Mouse (Mus musculus) embryonic facial prominence, embryonic 12.5 days (tissue): Measurements from ENCODE around the gene Pcgf5. TPM values are rescaled to one million over a fixed set of nuclear protein-coding genes. Genes with fewer than 3 reads are reported as not detected.

ENCODE experiments used
- ATAC-seq: fragments of 200-750 bp; cut with Nextera tagmentation; 2 replicates; pipeline ENCODE4 v1.8.0; 2017; ENCODE audit not compliant: insufficient number of reproducible peaks, insufficient read depth, low FRiP score, low TSS enrichment
- H3K27ac ChIP-seq: fragments of 300-500 bp; sonication (generic); 2 replicates; pipeline ENCODE4 v1.5.1; 2016; ENCODE audit warnings: mild to moderate bottlenecking
- H3K27me3 ChIP-seq: fragments of 300-500 bp; sonication (generic); 2 replicates; pipeline ENCODE4 v1.6.1; 2016; ENCODE audit warnings: mild to moderate bottlenecking, moderate library complexity
- H3K36me3 ChIP-seq: fragments of 300-500 bp; sonication (generic); 2 replicates; pipeline ENCODE4 v1.6.1; 2016; ENCODE audit warnings: mild to moderate bottlenecking
- H3K4me1 ChIP-seq: fragments of 300-500 bp; sonication (generic); 2 replicates; pipeline ENCODE4 v1.6.1; 2016
- H3K4me2 ChIP-seq: fragments of 300-500 bp; sonication (generic); replicated peaks from 2 replicates; pipeline ENCODE4 v1.6.1; 2016; ENCODE audit warnings: mild to moderate bottlenecking, moderate library complexity
- H3K4me3 ChIP-seq: fragments of 300-500 bp; sonication (generic); 2 replicates; pipeline ENCODE4 v1.5.1; 2016; ENCODE audit warnings: mild to moderate bottlenecking
- H3K9ac ChIP-seq: fragments of 300-500 bp; sonication (generic); 2 replicates; pipeline ENCODE4 v1.6.1; 2016; ENCODE audit warnings: mild to moderate bottlenecking, moderate library complexity
- H3K9me3 ChIP-seq: fragments of 300-500 bp; sonication (generic); 2 replicates; pipeline ENCODE4 v1.6.1; 2016; ENCODE audit warnings: mild to moderate bottlenecking, moderate library complexity
- WGBS: fragments of 180-500 bp; shearing (Covaris S2); methylation state at CpG from one replicate; pipeline ENCODE4 v1.1.7; 2016; 5-methylcytosine and 5-hydroxymethylcytosine counted together
- polyA plus RNA-seq: library from polyadenylated mRNA; unstranded; fragments of >200 nt; fragmentation: Nextera tagmentation; extraction: Ambion mirVana; gene quantifications from 2 replicates; pipeline ENCODE4 v1.2.1, GENCODE M21; 2016

Gene Pcgf5
- polyA plus RNA-seq, 1 experiment from 2014 or later, result 7.0 TPM

DNA sequence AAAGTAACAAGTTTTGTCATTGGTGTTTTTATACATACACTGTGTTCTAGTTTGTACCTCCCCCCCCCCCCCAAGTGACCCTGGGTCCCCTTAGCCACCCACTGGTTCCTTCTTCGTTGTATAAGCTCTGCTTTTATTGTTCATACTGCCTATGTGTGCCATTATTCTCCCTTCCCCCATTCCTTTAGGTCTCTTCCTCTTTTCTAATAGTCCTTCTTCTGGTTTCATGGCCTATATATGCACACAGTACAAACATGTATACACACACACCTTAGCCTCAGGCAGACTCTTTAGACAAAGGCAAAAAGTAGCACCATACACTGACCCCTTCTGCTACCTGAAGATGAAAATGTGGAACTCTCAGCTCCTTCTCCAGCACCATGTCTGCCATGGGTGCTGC, 42.6 kb downstream of the Pcgf5 start:
- H3K4me1 ChIP-seq, result no peaks in the 10 kb centered on the region
- H3K9me3 ChIP-seq, result no peaks in the 10 kb centered on the region
- no peak for ATAC-seq
- H3K4me3 ChIP-seq, result no peak overlapping the region
- WGBS, result 72% methylated on average over 1 of the region's 1 CpGs
- no peaks in the 10 kb centered on the region for H3K36me3 ChIP-seq
- H3K4me2 ChIP-seq, result no peak overlapping the region
- no peak overlapping the region for H3K9ac ChIP-seq
- H3K27ac ChIP-seq, result no peak overlapping the region
- H3K27me3 ChIP-seq, result no peaks in the 10 kb centered on the region

DNA sequence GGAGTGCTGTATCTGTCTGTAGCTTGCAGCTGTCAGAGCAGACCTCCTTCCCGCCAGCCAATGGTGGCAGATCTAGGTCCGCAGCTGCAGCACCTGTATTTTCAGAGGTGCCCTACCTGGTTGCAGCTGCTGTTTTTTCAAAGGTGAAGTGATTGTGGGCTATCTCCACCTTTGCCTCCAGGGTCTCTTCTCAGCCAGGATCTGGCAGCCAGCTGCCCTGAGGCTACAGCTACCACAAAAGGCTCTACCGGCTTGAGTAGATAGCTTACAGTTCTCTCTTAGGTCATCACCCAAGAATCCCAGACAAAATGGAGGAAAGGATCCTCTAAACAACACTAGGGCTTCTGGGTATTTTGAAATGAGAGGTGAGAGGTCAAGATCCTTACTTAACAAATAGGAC, 50.4 kb downstream of the Pcgf5 start:
- 64% methylated on average over 3 of the region's 3 CpGs for WGBS
- Histone ChIP-seq H3K36me3 (no peaks in the 10 kb centered on the region), H3K9me3 (no peaks in the 10 kb centered on the region), H3K9ac (no peak overlapping the region), H3K4me1 (no peaks in the 10 kb centered on the region), H3K4me3 (no peak overlapping the region), H3K27me3 (no peaks in the 10 kb centered on the region), H3K4me2 (no peak overlapping the region), H3K27ac (no peak overlapping the region)
- no peak for ATAC-seq

DNA sequence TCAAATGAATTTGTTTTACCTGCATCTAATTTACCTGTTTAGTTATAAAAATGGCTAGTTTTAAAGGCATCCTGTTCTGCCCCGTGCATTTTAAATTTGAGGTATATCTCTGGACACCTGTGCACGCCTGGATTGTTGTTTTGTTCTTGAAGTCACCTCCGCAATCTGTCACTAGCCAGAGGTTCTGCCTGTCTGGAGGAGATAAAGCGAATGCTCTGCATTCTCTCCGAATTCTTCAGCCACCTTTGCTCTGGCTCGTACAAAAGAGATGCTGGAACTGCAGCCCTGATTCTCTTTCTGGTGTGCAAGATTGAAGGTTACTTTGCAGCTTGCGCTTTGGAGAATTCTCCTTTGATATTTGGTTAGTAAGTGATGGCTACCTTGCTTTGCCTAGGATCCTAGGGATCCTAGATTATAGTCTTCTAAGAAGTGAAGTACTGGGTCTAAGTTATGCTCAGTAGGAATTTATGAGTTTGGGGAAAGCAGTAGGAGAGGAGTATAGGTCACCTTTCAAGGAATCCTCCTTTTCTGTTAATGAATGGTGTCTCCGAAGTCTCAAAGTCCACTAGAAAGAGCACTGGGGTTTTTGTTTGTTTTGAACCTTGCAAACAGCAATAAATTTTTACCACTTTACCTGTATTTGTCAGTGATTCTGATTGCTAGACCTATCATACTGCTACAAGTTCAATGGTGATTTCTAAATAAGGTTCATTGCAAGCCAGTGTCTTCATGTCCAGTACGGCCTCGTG, 60.4 kb downstream of the Pcgf5 start:
- no peak overlapping the region for H3K4me3 ChIP-seq
- no peak overlapping the region for H3K9ac ChIP-seq
- ATAC-seq, result no peak

DNA sequence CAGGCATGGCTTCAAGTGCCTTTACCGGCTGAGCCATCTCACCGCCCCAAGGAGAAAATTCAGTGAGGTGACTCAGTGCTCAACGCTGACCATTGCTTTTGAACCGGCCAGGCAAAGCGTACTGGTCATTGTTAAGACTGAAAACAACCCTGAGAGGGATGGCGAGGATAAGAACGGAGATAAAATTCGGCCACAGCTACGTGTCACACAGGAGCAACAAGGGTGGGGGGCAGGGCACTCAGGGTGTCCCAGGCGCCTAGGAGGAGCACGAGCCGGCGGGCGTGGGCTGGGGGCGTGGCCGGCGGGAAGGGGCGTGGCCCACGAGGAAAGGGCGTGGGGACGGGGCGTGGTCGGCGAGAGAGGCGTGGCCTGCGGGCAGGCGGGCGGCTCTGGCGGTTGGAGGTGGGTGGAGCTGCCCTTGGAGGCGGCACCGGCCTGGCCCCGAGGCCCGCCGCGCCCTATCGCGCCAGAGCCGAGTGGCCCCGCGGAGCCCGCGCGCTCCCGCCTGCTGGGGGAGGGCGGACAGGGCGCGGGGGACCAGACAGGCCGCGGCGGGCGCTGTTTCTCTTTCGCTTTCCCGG, 61.3 kb downstream of the Pcgf5 start:
- H3K9ac ChIP-seq, result peak overlapping the region; percentile 53
- no peak overlapping the region for H3K27ac ChIP-seq
- no peaks in the 10 kb centered on the region for H3K36me3 ChIP-seq
- peak overlapping the region; percentile 66 for H3K4me3 ChIP-seq
- ATAC-seq, result peak; percentile 95
- H3K4me1 ChIP-seq, result peaks cover 3% of the 10 kb centered on the region; the same call in 1 of the 2 replicates
- no peaks in the 10 kb centered on the region for H3K9me3 ChIP-seq
- 1% methylated on average over 36 of the region's 53 CpGs for WGBS
- peak overlapping the region; percentile 96 for H3K4me2 ChIP-seq
- H3K27me3 ChIP-seq, result peaks cover 14% of the 10 kb centered on the region

More for the DNA sequence above, 60.4 kb downstream of the Pcgf5 start:
- WGBS, result 57% methylated on average over 10 of the region's 10 CpGs
- Histone ChIP-seq H3K36me3 (no peaks in the 10 kb centered on the region), H3K4me1 (peaks cover 3% of the 10 kb centered on the region; the same call in 1 of the 2 replicates), H3K4me2 (no peak overlapping the region), H3K27ac (no peak overlapping the region), H3K9me3 (no peaks in the 10 kb centered on the region), H3K27me3 (peaks cover 14% of the 10 kb centered on the region)

DNA sequence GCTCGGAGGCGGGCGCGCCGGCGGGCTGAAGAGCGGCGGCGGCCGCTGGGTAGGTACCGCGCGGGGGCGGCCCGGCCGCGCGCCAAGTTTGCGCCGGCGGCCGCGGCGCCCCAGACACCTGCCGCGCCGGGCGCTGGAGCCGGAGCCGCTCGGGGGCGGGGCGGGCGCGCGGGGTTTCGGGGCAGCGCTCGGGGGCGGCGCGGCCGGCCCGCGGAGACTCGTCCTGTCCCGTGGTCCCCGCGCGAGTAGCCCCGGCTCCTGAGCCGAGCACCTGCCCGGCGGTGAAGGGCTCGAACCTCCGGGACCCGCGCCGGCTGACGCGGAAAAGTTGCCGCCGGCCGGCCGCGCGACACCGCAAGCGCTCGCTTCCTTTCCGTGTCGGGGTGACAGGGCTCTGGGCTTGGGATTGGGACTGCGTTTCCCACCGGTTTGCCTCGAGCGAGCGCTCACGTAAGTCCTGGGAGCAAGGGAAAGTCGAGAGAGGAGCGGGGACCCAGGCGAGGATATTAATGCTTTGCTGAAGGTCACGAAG, 61.8 kb downstream of the Pcgf5 start:
- WGBS, result under 1% methylated on average over 31 of the region's 82 CpGs
- ATAC-seq, result peak; percentile 61; the same call in 1 of the 2 replicates

DNA sequence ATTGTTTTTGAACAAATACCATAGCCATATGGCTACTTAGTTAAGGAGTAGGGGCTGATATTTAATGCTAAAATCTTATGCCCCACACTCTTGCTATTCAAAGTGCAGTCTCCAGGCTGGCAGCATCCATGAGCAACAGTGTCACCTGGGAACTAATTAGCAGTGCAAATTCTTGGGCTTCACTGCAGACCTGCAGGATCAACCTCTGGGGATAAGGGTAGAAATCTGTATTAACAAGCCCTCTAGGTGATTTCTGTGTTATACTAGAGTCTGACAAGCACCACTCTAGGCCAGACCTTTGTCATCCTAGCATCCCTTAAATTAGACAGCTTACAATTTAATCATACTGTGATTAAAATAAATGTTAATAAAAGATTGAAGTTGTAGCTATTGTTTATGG, 71.8 kb downstream of the Pcgf5 start:
- no peak for ATAC-seq
- Histone ChIP-seq H3K9me3 (no peaks in the 10 kb centered on the region), H3K27ac (no peak overlapping the region), H3K4me2 (no peak overlapping the region), H3K9ac (no peak overlapping the region), H3K4me3 (no peak overlapping the region), H3K4me1 (no peaks in the 10 kb centered on the region), H3K36me3 (no peaks in the 10 kb centered on the region), H3K27me3 (no peaks in the 10 kb centered on the region)

More for the DNA sequence above, 61.8 kb downstream of the Pcgf5 start:
- H3K4me3 ChIP-seq, result peak overlapping the region; percentile 66
- no peaks in the 10 kb centered on the region for H3K36me3 ChIP-seq
- peaks cover 14% of the 10 kb centered on the region for H3K27me3 ChIP-seq
- H3K4me1 ChIP-seq, result peaks cover 3% of the 10 kb centered on the region; the same call in 1 of the 2 replicates
- H3K9ac ChIP-seq, result peak overlapping the region; percentile 53
- H3K4me2 ChIP-seq, result peak overlapping the region; percentile 96
- no peaks in the 10 kb centered on the region for H3K9me3 ChIP-seq
- H3K27ac ChIP-seq, result no peak overlapping the region

DNA sequence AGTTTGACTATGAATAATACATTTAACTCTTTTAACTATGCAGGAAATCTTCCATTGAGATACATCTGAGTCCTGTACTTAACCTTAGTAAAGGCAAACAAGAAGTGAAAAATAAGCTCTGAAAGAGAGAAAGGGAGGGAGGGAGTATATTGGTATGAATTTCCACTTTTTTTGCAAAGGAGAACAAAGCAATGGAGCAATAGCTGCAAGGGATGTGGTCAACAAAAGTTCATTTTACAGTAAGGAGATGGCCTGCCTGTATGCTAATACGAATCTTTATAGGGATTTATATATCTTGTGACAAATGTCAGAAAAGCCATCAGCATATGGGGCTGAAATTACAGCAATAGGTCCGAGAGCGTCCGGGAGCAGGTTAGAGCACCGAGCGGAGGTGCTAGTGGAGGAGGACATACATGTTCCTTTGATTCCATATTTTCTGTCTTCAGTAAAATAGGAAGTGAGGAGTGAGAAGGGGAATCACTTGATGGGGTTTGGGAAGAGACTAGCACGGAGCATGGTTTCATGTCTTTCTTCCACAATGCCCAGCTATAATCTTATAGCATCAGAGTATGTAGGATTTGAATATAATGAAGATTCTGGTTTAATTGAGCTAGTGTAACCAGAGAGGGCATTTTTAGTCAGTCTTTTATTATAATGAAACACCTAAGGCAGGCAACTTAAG, 79.2 kb downstream of the Pcgf5 start:
- H3K9ac ChIP-seq, result no peak overlapping the region
- H3K9me3 ChIP-seq, result no peaks in the 10 kb centered on the region
- WGBS, result 85% methylated on average over 7 of the region's 7 CpGs
- H3K27ac ChIP-seq, result no peak overlapping the region
- no peaks in the 10 kb centered on the region for H3K27me3 ChIP-seq
- H3K36me3 ChIP-seq, result no peaks in the 10 kb centered on the region
- no peak overlapping the region for H3K4me3 ChIP-seq
- H3K4me2 ChIP-seq, result no peak overlapping the region
- ATAC-seq, result no peak
- no peaks in the 10 kb centered on the region for H3K4me1 ChIP-seq

DNA sequence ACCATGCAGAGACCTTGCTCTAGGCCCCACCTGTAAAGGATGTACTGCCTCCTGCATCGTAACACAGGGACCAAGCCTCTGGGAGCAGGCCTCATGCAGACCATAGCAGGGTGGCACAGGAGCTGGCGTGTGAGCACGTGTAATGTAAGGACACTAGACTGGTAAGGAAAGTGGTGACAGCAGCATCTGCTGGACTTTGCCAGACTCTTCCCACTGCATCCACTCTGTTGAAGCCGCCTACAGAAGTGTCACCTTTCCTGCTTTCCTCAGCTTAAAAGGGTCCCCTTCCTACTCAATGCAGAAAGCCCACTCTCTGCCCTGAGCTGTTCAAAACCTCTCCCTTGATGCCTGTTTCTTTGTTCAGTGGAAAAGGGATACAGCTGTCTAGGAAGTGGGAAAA, 80.0 kb downstream of the Pcgf5 start:
- H3K9me3 ChIP-seq, result no peaks in the 10 kb centered on the region
- no peaks in the 10 kb centered on the region for H3K36me3 ChIP-seq
- no peak overlapping the region for H3K4me2 ChIP-seq
- no peak for ATAC-seq
- no peaks in the 10 kb centered on the region for H3K27me3 ChIP-seq
- H3K4me3 ChIP-seq, result no peak overlapping the region
- H3K4me1 ChIP-seq, result no peaks in the 10 kb centered on the region
- WGBS, result 83% methylated on average over 4 of the region's 4 CpGs
- no peak overlapping the region for H3K9ac ChIP-seq
- no peak overlapping the region for H3K27ac ChIP-seq

DNA sequence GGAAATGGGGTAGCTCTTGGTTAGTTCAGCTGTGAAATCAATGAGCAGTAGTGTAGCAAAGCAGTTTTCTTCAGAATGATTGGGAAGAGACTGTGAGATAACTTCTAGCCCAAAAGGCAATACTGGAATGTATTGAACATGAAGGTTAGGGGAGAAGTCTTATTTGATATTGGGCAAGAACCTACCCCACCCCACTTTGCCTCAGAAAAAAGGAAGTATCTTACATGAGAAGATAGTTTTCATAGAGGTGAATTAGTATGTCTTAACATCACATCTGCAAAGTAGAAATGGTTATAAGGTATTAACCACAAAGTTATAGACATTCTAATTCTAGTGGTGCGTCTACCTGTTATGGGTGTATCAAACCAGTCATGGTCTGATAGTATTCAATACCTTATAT, 81.2 kb downstream of the Pcgf5 start:
- ATAC-seq, result no peak
- no peak overlapping the region for H3K9ac ChIP-seq
- WGBS, result 97% methylated on average over 1 of the region's 1 CpGs
- H3K4me2 ChIP-seq, result no peak overlapping the region
- no peaks in the 10 kb centered on the region for H3K9me3 ChIP-seq
- no peak overlapping the region for H3K27ac ChIP-seq
- H3K4me3 ChIP-seq, result no peak overlapping the region
- no peaks in the 10 kb centered on the region for H3K27me3 ChIP-seq
- no peaks in the 10 kb centered on the region for H3K4me1 ChIP-seq
- H3K36me3 ChIP-seq, result no peaks in the 10 kb centered on the region

DNA sequence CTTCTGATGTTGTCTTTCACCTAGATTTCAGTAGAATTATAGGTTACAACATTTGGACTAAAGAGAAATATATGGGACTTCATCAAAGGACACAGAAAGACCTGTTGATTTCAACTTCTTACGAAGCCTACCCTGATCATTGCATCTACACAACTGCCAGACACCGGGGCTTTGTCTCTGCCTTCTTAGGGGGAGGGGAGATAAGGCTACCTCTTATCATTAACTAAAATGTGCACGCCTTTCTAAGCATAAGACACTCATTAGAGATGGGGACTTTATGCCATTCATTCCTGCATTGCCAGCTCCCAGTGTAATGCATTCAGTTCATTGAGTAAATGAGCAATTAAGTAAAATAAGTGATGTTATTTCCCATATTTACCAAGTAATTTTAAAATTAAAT, 85.1 kb downstream of the Pcgf5 start:
- no peak overlapping the region for H3K27ac ChIP-seq
- H3K9me3 ChIP-seq, result no peaks in the 10 kb centered on the region
- no peak overlapping the region for H3K4me2 ChIP-seq
- H3K4me3 ChIP-seq, result no peak overlapping the region
- no peaks in the 10 kb centered on the region for H3K4me1 ChIP-seq
- no peaks in the 10 kb centered on the region for H3K27me3 ChIP-seq
- no peak overlapping the region for H3K9ac ChIP-seq
- no peaks in the 10 kb centered on the region for H3K36me3 ChIP-seq
- WGBS, result 81% methylated on average over 3 of the region's 3 CpGs
- no peak for ATAC-seq

DNA sequence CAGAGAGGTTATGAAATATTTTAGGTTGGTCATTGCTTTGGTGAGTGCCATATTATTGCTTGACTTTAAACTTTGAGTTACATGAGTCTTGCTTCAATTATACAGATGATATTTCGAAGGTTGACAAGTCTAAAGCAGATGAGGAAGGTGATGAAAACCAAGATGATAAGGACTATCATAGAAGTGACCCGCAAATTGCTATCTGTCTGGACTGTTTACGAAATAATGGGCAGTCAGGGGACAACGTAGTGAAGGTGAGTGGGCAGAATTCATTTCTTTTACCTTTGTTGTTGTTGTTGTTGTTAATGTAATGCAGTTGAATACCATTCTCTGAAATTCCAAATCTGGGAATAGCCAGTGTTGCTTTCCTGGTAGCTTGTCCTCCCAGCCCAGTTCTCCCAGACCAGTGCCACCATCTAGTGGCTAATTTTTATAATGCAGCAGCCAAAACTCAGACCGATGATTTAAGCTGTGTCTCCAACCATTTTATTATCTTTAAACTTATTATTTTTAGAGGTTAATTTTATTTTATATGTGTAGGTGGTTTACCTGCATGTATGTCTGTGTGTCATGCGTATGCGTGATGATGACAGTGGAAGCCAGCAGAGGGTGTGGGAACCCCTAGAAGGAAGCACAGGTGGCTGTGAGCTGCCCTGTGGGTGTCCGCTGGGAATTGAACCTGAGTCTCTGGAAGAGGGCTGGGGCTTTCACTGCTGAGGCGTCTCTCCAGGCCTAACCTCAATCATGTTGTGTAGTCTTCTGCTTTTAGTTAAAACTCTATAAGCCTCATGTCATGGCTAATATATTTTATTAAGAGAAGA, 92.0 kb downstream of the Pcgf5 start:
- ATAC-seq, result no peak
- Histone ChIP-seq H3K36me3 (no peaks in the 10 kb centered on the region), H3K9ac (no peak overlapping the region), H3K27ac (no peak overlapping the region), H3K27me3 (no peaks in the 10 kb centered on the region), H3K4me2 (no peak overlapping the region), H3K9me3 (no peaks in the 10 kb centered on the region), H3K4me1 (no peaks in the 10 kb centered on the region), H3K4me3 (no peak overlapping the region)
- WGBS, result 53% methylated on average over 9 of the region's 9 CpGs
